8 mouse cellular contexts compared by ENCODE assay signal in the genomic region with DNA sequence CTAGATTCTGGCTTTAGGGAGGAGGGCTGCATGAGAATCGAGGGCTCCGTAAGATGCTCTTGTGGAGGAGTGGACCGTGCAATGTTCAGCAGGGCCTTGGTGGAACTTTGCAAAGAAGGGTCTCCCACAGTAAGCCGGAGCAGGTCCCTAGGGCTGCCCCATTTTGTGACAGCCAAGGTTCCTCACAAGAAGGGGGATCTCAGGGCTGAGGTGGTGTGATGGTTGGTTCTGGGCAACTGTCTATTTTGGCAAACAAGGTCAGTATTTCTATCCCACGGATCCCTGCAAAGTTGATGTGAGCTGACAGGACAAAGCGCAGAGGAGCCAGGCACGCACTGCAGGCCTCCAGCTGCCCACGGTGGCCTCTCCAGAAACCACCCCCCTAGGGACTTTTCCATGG. TPM values are rescaled to one million over a fixed set of nuclear protein-coding genes. Genes with fewer than 3 reads are reported as not detected.
DNase-seq lines count a peak whose midpoint lies in the region; ATAC-seq and TF ChIP-seq lines count a peak whose summit lies in the region.

No protein-coding gene starts in this region.

- peaks cover 20% of the 10 kb centered on the region for H3K36me3 ChIP-seq in lung, embryonic 14.5 days (ENCODE audit: insufficient read depth)
- H3K36me3 ChIP-seq in intestine, embryonic 16.5 days (ENCODE audit: control insufficient read depth, insufficient read depth, low read length): peaks cover 2% of the 10 kb centered on the region; the same call in 1 of the 2 replicates
- H3K36me3 ChIP-seq in neural tube, embryonic 13.5 days: peaks cover 12% of the 10 kb centered on the region

- no peak for ATAC-seq in lung, embryonic 14.5 days (ENCODE audit: insufficient read depth)
- ATAC-seq in intestine, embryonic 16.5 days: no peak
- 0 out of 2 replicates have a peak, but pooled peaks have one; percentile 38 for ATAC-seq in neural tube, embryonic 13.5 days (ENCODE audit: low read depth)

- no peaks in the 10 kb centered on the region for H3K27me3 ChIP-seq in lung, embryonic 14.5 days (ENCODE audit: insufficient read depth, low read length)
- no peaks in the 10 kb centered on the region for H3K27me3 ChIP-seq in intestine, embryonic 16.5 days (replicated peaks; ENCODE audit: control insufficient read depth, insufficient read depth, low read length)
- H3K27me3 ChIP-seq in neural tube, embryonic 13.5 days: peaks cover 32% of the 10 kb centered on the region

- H3K4me3 ChIP-seq in lung, embryonic 14.5 days (ENCODE audit: low read depth, low read length): peak overlapping the region; percentile 62
- peak overlapping the region; percentile 31 for H3K4me3 ChIP-seq in embryonic fibroblast, embryonic 13.5 days (ENCODE audit: insufficient read depth, low read length)
- peak overlapping the region; percentile 65 for H3K4me3 ChIP-seq in intestine, embryonic 16.5 days (ENCODE audit: low read length)
- H3K4me3 ChIP-seq in neural tube, embryonic 13.5 days: peak overlapping the region; percentile 43

- 25% methylated on average over 8 of the region's 8 CpGs for WGBS in lung, embryonic 14.5 days
- WGBS in intestine, embryonic 16.5 days: 29% methylated on average over 8 of the region's 8 CpGs
- 35% methylated on average over 8 of the region's 8 CpGs for whole genome bisulfite sequencing in neural tube, embryonic 13.5 days

- TF ChIP-seq CTCF in lung, embryonic 14.5 days (IDR thresholded peaks at IDR 0.05; ENCODE audit: low read depth): no peak
- TF ChIP-seq CTCF in embryonic fibroblast, embryonic 13.5 days (IDR thresholded peaks at IDR 0.05; ENCODE audit: borderline replicate concordance, insufficient read depth, low read length): no peak

- peak overlapping the region; percentile 33 for H3K27ac ChIP-seq in lung, embryonic 14.5 days (ENCODE audit: low read depth)
- no peak overlapping the region for H3K27ac ChIP-seq in embryonic fibroblast, embryonic 13.5 days (ENCODE audit: insufficient read depth, low read length)
- H3K27ac ChIP-seq in intestine, embryonic 16.5 days (ENCODE audit: low read length): peak overlapping the region; percentile 60
- 0 out of 2 replicates have a peak overlapping the region, but pooled peaks have one; percentile 28 for H3K27ac ChIP-seq in neural tube, embryonic 13.5 days (replicated peaks)

- peak overlapping the region; percentile 40; the same call in 1 of the 2 replicates for H3K9ac ChIP-seq in lung, embryonic 14.5 days
- H3K9ac ChIP-seq in intestine, embryonic 16.5 days (ENCODE audit: low read depth, low read length): peak overlapping the region; percentile 52; the same call in 1 of the 2 replicates
- peak overlapping the region; percentile 63 for H3K9ac ChIP-seq in neural tube, embryonic 13.5 days

- H3K4me1 ChIP-seq in lung, embryonic 14.5 days (ENCODE audit: insufficient read depth): peaks cover 15% of the 10 kb centered on the region
- H3K4me1 ChIP-seq in embryonic fibroblast, embryonic 13.5 days (ENCODE audit: control insufficient read depth, insufficient read depth, low read length): no peaks in the 10 kb centered on the region
- peaks cover 37% of the 10 kb centered on the region for H3K4me1 ChIP-seq in intestine, embryonic 16.5 days (ENCODE audit: control insufficient read depth, insufficient read depth, low read length)
- peaks cover 37% of the 10 kb centered on the region for H3K4me1 ChIP-seq in neural tube, embryonic 13.5 days (replicated peaks)

- H3K9me3 ChIP-seq in lung, embryonic 14.5 days (ENCODE audit: low read depth, low read length): no peaks in the 10 kb centered on the region
- H3K9me3 ChIP-seq in intestine, embryonic 16.5 days (ENCODE audit: control insufficient read depth, low read length): no peaks in the 10 kb centered on the region
- H3K9me3 ChIP-seq in neural tube, embryonic 13.5 days: no peaks in the 10 kb centered on the region

- H3K4me2 ChIP-seq in lung, embryonic 14.5 days: peak overlapping the region; percentile 85
- H3K4me2 ChIP-seq in intestine, embryonic 16.5 days (ENCODE audit: low read depth, low read length): peak overlapping the region; percentile 83
- H3K4me2 ChIP-seq in neural tube, embryonic 13.5 days: peak overlapping the region; percentile 62

- TF ChIP-seq POLR2A in embryonic fibroblast, embryonic 13.5 days (IDR thresholded peaks at IDR 0.05; ENCODE audit: low read depth, low read length): no peak

- no peak for DNase-seq in lung, embryonic 14.5 days
- DNase-seq in lung, postnatal 25 days (ENCODE audit: low spot score): no peak
- no peak for DNase-seq in embryo, embryonic 9.5 days (ENCODE audit: extremely low spot score)
- no peak for DNase-seq in thymus, postnatal 14 days
- no peak for DNase-seq in gastrocnemius, adult 18-20 months (ENCODE audit: low spot score)

RNA-seq across cellular contexts. Expression of gene Slc16a3, which starts 3.0 kb away (rescaled TPM):
- 37.7 and 39.3 TPM in 2 replicates for polyA plus RNA-seq in lung, embryonic 14.5 days (2014; fragmentation: Nextera tagmentation; extraction: Ambion mirVana)
- 43.8 and 63.2 TPM in 2 replicates for polyA plus RNA-seq in embryonic fibroblast, embryonic 13.5 days (2011; ENCODE audit: insufficient read length, low read depth, missing spikeins)
- polyA plus RNA-seq in intestine, embryonic 16.5 days (2015; fragmentation: Nextera tagmentation; extraction: Ambion mirVana): 83.8 and 92.6 TPM in 2 replicates
- 12.7 and 16.8 TPM in 2 replicates for polyA plus RNA-seq in neural tube, embryonic 13.5 days (2015; fragmentation: Nextera tagmentation; extraction: Ambion mirVana)
- 100 to 1,000 TPM; 257 to 298 TPM for total RNA-seq in gastrocnemius, adult 18-20 months (2021)

RNA-seq across cellular contexts. Expression of gene Ccdc57, which starts 18.6 kb away (rescaled TPM):
- polyA plus RNA-seq in lung, embryonic 14.5 days (2014; fragmentation: Nextera tagmentation; extraction: Ambion mirVana): 6.3 and 7.2 TPM in 2 replicates
- 0.82 and 1.9 TPM in 2 replicates for polyA plus RNA-seq in embryonic fibroblast, embryonic 13.5 days (2011; ENCODE audit: insufficient read length, low read depth, missing spikeins)
- polyA plus RNA-seq in intestine, embryonic 16.5 days (2015; fragmentation: Nextera tagmentation; extraction: Ambion mirVana): 3.6 and 4.3 TPM in 2 replicates
- 3.9 and 4.2 TPM in 2 replicates for polyA plus RNA-seq in neural tube, embryonic 13.5 days (2015; fragmentation: Nextera tagmentation; extraction: Ambion mirVana)
- 1 to 10 TPM; 3.0 to 3.5 TPM for total RNA-seq in gastrocnemius, adult 18-20 months (2021)

RNA-seq across cellular contexts. Expression of gene Csnk1d, which starts 39.9 kb away (rescaled TPM):
- polyA plus RNA-seq in lung, embryonic 14.5 days (2014; fragmentation: Nextera tagmentation; extraction: Ambion mirVana): 82.5 and 89.8 TPM in 2 replicates
- 141 and 142 TPM in 2 replicates for polyA plus RNA-seq in embryonic fibroblast, embryonic 13.5 days (2011; ENCODE audit: insufficient read length, low read depth, missing spikeins)
- 93.9 and 97.7 TPM in 2 replicates for polyA plus RNA-seq in intestine, embryonic 16.5 days (2015; fragmentation: Nextera tagmentation; extraction: Ambion mirVana)
- polyA plus RNA-seq in neural tube, embryonic 13.5 days (2015; fragmentation: Nextera tagmentation; extraction: Ambion mirVana): 135 and 138 TPM in 2 replicates
- 10 to 100 TPM; 48.7 to 57.4 TPM for total RNA-seq in gastrocnemius, adult 18-20 months (2021)
